Mouse (Mus musculus) hindbrain, embryonic 10.5 days (tissue): ENCODE results near the gene Apol8. TPM values are rescaled to one million over a fixed set of nuclear protein-coding genes. Genes with fewer than 3 reads are reported as not detected.

Source experiments
- DNase-seq: peaks from one replicate; pipeline ENCODE4 v3.0.0-alpha.2; 2017; ENCODE audit warnings: low spot score
- H3K27ac ChIP-seq: fragments of 300-500 bp; sonication (generic); 2 replicates; pipeline ENCODE4 v1.5.1; 2016; ENCODE audit warnings: mild to moderate bottlenecking, moderate library complexity
- H3K27me3 ChIP-seq: fragments of 300-500 bp; sonication (generic); 2 replicates; pipeline ENCODE4 v1.6.1; 2016; ENCODE audit warnings: mild to moderate bottlenecking; ENCODE audit not compliant: poor library complexity, insufficient read depth, severe bottlenecking
- H3K36me3 ChIP-seq: fragments of 300-500 bp; sonication (generic); 2 replicates; pipeline ENCODE4 v1.6.1; 2016; ENCODE audit warnings: mild to moderate bottlenecking, moderate library complexity
- H3K4me1 ChIP-seq: fragments of 300-500 bp; sonication (generic); replicated peaks from 2 replicates; pipeline ENCODE4 v1.6.1; 2016; ENCODE audit warnings: mild to moderate bottlenecking
- H3K4me3 ChIP-seq: fragments of 300-500 bp; sonication (generic); 2 replicates; pipeline ENCODE4 v1.5.1; 2016; ENCODE audit warnings: mild to moderate bottlenecking, moderate library complexity
- H3K9me3 ChIP-seq: fragments of 300-500 bp; sonication (generic); 2 replicates; pipeline ENCODE4 v1.6.1; 2016; ENCODE audit warnings: mild to moderate bottlenecking, moderate library complexity
- WGBS: fragments of 180-500 bp; shearing (Covaris S2); methylation state at CpG from one replicate; pipeline ENCODE4 v1.1.7; 2016; 5-methylcytosine and 5-hydroxymethylcytosine counted together
- polyA plus RNA-seq: library from polyadenylated mRNA; unstranded; fragments of >200 nt; fragmentation: Nextera tagmentation; extraction: Ambion mirVana; gene quantifications from 2 replicates; pipeline ENCODE4 v1.2.1, GENCODE M21; 2016

Apol8 gene
- 0.14 and 0.20 TPM in 2 replicates for polyA plus RNA-seq

DNA sequence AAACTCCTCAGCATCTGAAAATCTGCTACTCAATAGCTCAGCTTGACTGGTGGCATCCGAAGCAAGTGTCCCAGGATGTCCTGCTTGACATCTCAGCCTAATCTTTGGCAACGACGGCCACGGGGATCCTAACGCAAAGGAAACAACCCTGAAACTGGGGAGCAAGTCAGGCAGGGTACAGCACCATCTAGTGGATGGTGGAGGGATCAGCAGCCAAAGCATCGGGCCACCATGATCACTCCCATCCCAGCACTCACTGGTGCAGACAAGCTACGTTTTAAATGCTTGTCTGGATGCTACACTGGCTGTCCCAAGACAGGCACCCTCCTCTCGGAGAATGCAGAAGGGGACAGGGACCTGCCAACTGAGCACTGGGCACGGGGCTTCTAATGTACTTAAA is at the start of gene Apol8:
Gene Apol8, minus strand, starts transcription at position 156 of the 400 bp plus-strand sequence.
- H3K4me1 ChIP-seq, result 0 out of 2 replicates have a peak, but pooled peaks cover 6% of the 10 kb centered on the region
- no peak within 1 kb of the TSS for H3K27ac ChIP-seq
- H3K4me3 ChIP-seq, result peak within 1 kb of the TSS; percentile 6; the same call in 1 of the 2 replicates
- DNase-seq, result peak; percentile 65
- H3K36me3 ChIP-seq, result peaks cover 24% of the 10 kb centered on the region
- no peaks in the 10 kb centered on the region for H3K27me3 ChIP-seq
- 13% methylated on average over 9 of the region's 9 CpGs for WGBS
- no peaks in the 10 kb centered on the region for H3K9me3 ChIP-seq

DNA sequence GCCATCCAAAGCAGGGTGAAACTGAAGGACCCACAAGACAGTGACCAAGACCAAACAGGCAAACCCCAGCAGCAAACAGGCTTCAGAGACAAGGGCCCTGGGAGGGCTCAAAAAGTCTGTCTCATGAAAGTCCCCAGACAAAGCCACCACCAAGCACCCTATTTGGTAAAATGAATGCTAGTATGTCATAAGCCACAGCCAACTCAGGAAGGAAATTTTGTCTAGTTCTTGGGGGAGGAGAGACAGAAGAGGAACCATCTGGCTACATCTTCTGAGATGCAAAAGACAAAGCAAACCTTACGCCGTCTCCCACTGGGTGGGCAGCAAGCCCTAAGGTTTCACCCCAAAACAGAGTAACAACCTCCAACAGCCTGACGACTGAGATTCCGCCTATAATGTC is 48.9 kb upstream of the Apol8 start:
- no peak overlapping the region for H3K4me3 ChIP-seq
- H3K27me3 ChIP-seq, result no peaks in the 10 kb centered on the region
- 88% methylated on average over 4 of the region's 4 CpGs for WGBS
- H3K27ac ChIP-seq, result no peak overlapping the region
- DNase-seq, result no peak
- H3K4me1 ChIP-seq, result peaks cover 47% of the 10 kb centered on the region
- peaks cover 88% of the 10 kb centered on the region for H3K36me3 ChIP-seq
- no peaks in the 10 kb centered on the region for H3K9me3 ChIP-seq

GRCm38 (mm10) chr15:77804949-77805348 is 48.1 kb upstream of the Apol8 start:
- H3K4me1 ChIP-seq, result peaks cover 47% of the 10 kb centered on the region
- H3K36me3 ChIP-seq, result peaks cover 88% of the 10 kb centered on the region
- no peaks in the 10 kb centered on the region for H3K27me3 ChIP-seq
- no peaks in the 10 kb centered on the region for H3K9me3 ChIP-seq
- H3K4me3 ChIP-seq, result no peak overlapping the region
- DNase-seq, result no peak
- no peak overlapping the region for H3K27ac ChIP-seq
- 78% methylated on average over 9 of the region's 9 CpGs for WGBS

- Histone ChIP-seq H3K27ac (peak overlapping the region; percentile 57), H3K27me3 (no peaks in the 10 kb centered on the region), H3K4me3 (no peak overlapping the region), H3K36me3 (peaks cover 84% of the 10 kb centered on the region), H3K9me3 (no peaks in the 10 kb centered on the region), H3K4me1 (peaks cover 47% of the 10 kb centered on the region)
- WGBS, result 89% methylated on average over 6 of the region's 6 CpGs
- no peak for DNase-seq
Observed at GRCm38 (mm10) chr15:77804460-77804859, 47.7 kb upstream of the Apol8 start.

DNA sequence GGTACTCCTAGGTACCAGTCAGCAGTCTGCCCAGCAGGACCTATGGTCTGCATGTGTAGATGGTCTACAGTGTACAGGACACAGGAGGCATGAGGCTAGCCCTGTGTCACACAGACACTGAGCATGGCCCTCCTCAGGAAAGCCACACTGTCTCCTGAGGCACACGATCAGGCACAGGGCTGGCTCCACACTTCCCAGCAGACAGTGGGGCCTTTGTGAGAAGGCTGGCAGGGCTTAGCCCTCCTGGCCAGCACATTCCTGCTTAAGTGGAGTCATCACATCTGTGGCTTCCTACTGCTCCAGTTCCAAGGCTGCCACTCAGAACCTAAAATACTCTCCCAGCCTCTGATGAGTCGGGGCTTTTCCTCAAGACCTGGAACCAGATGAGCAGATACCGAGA is 46.9 kb upstream of the Apol8 start:
- Histone ChIP-seq H3K4me3 (no peak overlapping the region), H3K36me3 (peaks cover 78% of the 10 kb centered on the region), H3K27me3 (no peaks in the 10 kb centered on the region), H3K27ac (peak overlapping the region; percentile 57), H3K4me1 (peaks cover 53% of the 10 kb centered on the region), H3K9me3 (no peaks in the 10 kb centered on the region)
- WGBS, result 77% methylated on average over 3 of the region's 3 CpGs
- DNase-seq, result no peak

DNA sequence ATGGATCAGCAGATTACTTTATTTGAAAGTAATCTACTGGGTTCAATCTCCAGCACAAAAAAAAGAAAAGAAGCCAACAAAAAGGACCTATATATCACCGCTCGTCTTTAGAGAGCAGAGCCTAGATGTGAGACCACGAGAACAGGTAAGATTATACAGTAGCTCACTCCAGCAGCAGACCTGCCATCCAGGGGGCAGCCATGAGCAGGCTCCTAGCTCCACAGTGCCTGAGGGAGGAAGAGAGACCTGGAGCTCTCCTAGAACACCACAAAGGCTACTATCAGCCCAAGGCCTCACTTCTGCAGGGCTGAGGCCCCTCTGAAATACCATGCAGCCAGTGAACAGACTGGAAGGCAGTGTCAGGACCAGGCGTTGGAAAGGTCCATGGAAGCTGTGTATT is 46.2 kb upstream of the Apol8 start:
- no peaks in the 10 kb centered on the region for H3K27me3 ChIP-seq
- 0 out of 2 replicates have a peak overlapping the region, but pooled peaks have one; percentile 57 for H3K27ac ChIP-seq
- DNase-seq, result no peak
- H3K9me3 ChIP-seq, result no peaks in the 10 kb centered on the region
- 90% methylated on average over 4 of the region's 4 CpGs for WGBS
- peaks cover 60% of the 10 kb centered on the region for H3K4me1 ChIP-seq
- H3K36me3 ChIP-seq, result peaks cover 73% of the 10 kb centered on the region
- H3K4me3 ChIP-seq, result no peak overlapping the region

- peak overlapping the region; percentile 88 for H3K27ac ChIP-seq
- 80% methylated on average over 4 of the region's 4 CpGs for WGBS
- H3K27me3 ChIP-seq, result no peaks in the 10 kb centered on the region
- H3K9me3 ChIP-seq, result no peaks in the 10 kb centered on the region
- peaks cover 72% of the 10 kb centered on the region for H3K36me3 ChIP-seq
- DNase-seq, result no peak
- H3K4me3 ChIP-seq, result no peak overlapping the region
- peaks cover 68% of the 10 kb centered on the region for H3K4me1 ChIP-seq
Observed at GRCm38 (mm10) chr15:77801188-77801587, 44.4 kb upstream of the Apol8 start.

- peaks cover 74% of the 10 kb centered on the region for H3K36me3 ChIP-seq
- H3K9me3 ChIP-seq, result no peaks in the 10 kb centered on the region
- no peak for DNase-seq
- H3K27ac ChIP-seq, result peak overlapping the region; percentile 88
- H3K4me3 ChIP-seq, result no peak overlapping the region
- H3K4me1 ChIP-seq, result peaks cover 65% of the 10 kb centered on the region
- H3K27me3 ChIP-seq, result no peaks in the 10 kb centered on the region
Observed at GRCm38 (mm10) chr15:77800511-77800910, 43.7 kb upstream of the Apol8 start.

- Histone ChIP-seq H3K27me3 (no peaks in the 10 kb centered on the region), H3K9me3 (no peaks in the 10 kb centered on the region), H3K4me3 (no peak overlapping the region), H3K4me1 (peaks cover 61% of the 10 kb centered on the region), H3K27ac (peak overlapping the region; percentile 88), H3K36me3 (peaks cover 76% of the 10 kb centered on the region)
- no peak for DNase-seq
- WGBS, result 87% methylated on average over 8 of the region's 8 CpGs
Observed at GRCm38 (mm10) chr15:77799491-77800474, 43.0 kb upstream of the Apol8 start.

GRCm38 (mm10) chr15:77798664-77799490 is 42.1 kb upstream of the Apol8 start:
- no peaks in the 10 kb centered on the region for H3K27me3 ChIP-seq
- WGBS, result 19% methylated on average over 14 of the region's 14 CpGs

GRCm38 (mm10) chr15:77797609-77798411 is 41.0 kb upstream of the Apol8 start:
- Histone ChIP-seq H3K9me3 (no peaks in the 10 kb centered on the region), H3K36me3 (peaks cover 76% of the 10 kb centered on the region), H3K4me1 (peaks cover 44% of the 10 kb centered on the region), H3K27ac (peak overlapping the region; percentile 88), H3K27me3 (no peaks in the 10 kb centered on the region), H3K4me3 (no peak overlapping the region)
- DNase-seq, result no peak
- WGBS, result 86% methylated on average over 14 of the region's 14 CpGs

More at GRCm38 (mm10) chr15:77798664-77799490, 42.1 kb upstream of the Apol8 start:
- Histone ChIP-seq H3K9me3 (no peaks in the 10 kb centered on the region), H3K27ac (peak overlapping the region; percentile 88), H3K4me1 (peaks cover 53% of the 10 kb centered on the region), H3K4me3 (no peak overlapping the region), H3K36me3 (peaks cover 76% of the 10 kb centered on the region)
- DNase-seq, result peak; percentile 69

DNA sequence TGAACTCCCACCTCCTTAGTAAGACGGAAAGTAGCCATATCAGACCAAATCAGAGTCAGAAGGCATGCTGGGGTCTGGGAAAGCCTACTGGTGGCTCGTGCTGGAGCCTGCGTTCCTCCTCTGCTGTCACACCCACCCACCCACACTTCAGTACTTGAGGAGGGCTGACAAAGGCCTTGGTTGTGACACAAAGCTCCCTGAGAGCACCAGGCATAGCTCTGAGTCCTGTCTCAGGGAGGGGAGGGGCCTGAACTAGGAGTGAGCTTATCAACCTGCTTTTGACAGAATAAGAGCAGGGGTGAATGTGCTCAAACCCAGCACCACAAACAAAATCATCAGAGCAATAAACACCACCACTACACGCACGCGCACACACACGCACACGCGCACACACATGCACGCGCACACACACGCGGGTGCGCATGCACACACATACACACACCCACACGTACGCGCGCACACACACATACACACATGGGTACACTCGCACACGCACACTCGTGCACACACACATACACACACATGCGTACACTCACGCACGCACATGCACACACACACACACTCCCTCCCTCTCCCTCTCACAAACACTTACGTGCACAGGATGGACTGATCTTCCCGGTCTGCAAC is 39.7 kb upstream of the Apol8 start:
- H3K4me3 ChIP-seq, result no peak overlapping the region
- WGBS, result 94% methylated on average over 26 of the region's 26 CpGs
- peaks cover 44% of the 10 kb centered on the region for H3K4me1 ChIP-seq
- DNase-seq, result no peak
- H3K27me3 ChIP-seq, result no peaks in the 10 kb centered on the region
- peaks cover 75% of the 10 kb centered on the region for H3K36me3 ChIP-seq
- H3K9me3 ChIP-seq, result no peaks in the 10 kb centered on the region
- peak overlapping the region; percentile 60; the same call in 1 of the 2 replicates for H3K27ac ChIP-seq
